Mouse (Mus musculus) left cerebral cortex, adult 8-10 months (tissue): ENCODE data around the gene Ccdc191. TPM values are rescaled to one million over a fixed set of nuclear protein-coding genes. Genes with fewer than 3 reads are reported as not detected.

Experiments
- DNase-seq, 2 experiments: peaks; one replicate each; pipeline ENCODE4 v3.0.0; 2022; ENCODE audit warnings: low spot score in 2 of 2
- microRNA-seq, 2 experiments: library from miRNA; unstranded; fragments of <30 nt; microRNA quantifications; one replicate each; pipeline ENCODE4 v1.2.0; 2022
- total RNA-seq, 4 experiments: library from RNA; stranded (reverse); gene quantifications; 2 replicates each; pipeline ENCODE4 v1.2.4; 2022

The Ccdc191 gene
- total RNA-seq, 4 experiments from 2014 or later = 4.5 to 6.0 (median 5.3) TPM

DNA sequence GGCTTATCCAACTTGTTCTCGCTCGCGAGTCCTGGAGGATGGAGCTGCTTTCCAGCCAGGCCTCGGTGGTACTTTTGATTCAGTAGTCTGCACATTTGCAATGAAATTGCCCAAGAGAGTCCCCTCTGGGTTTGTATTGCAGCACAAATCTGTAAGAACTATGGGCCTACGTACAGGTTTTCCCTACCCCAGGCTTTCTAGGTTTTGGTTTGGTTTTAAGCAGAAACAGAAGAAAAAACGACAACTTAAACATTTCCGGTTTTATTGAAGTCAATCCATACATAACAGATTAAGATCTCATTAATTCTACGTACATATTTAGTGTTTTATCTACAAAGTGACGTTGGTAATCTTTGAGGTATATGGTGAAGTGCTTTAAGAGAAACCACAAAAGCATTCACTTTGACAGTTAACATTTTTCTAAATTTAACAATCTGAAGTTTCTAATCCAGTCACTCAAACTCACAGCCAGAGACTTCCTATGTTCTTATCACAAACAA, 90.6 kb downstream of the Ccdc191 start:
- no peak for DNase-seq

- no peak for DNase-seq
Observed at GRCm38 (mm10) chr16:43986299-43986698, 96.7 kb downstream of the Ccdc191 start.

GRCm38 (mm10) chr16:43994623-43995022, 105.0 kb downstream of the Ccdc191 start:
- no peak for DNase-seq

DNA sequence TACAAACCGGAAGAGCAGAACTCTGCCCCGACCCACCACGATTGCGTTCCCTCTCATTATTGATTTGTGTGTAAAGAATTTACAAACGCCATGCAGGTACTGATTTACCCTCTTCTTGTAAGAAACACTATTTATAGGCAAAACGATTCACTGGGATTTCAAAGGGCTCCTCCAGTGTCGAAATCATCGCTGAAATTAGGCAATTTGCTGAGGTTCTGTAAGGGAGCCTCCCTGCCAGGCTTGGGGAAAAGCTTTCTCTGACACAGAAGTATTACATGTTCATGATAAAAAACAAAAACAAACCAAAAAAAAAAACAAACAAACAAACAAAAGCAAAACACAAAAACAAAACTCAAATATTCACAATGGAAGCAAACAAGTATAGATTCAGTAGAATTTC, 109.5 kb downstream of the Ccdc191 start:
- no peak for DNase-seq

DNA sequence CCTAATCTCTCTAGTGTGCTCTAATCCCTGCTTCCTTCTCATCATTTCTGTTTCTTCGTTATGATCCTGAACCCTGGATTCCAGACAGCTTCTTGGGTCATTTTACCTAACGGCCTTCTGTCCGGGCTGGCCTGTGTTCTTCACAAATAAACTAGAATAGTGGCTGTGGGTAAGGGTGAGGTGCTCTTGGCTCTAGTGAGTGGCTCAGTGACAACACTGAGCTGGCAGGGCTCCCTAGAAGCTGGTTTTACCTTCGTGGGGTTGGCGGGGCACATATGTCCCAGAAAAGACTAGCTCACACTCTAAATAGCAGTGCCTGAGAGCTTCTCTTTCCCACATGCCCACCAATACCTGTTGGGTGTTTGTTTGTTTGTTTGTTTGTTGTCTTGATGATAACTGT, 109.9 kb downstream of the Ccdc191 start:
- DNase-seq = no peak

- no peak for DNase-seq
Observed at GRCm38 (mm10) chr16:44002086-44002485, 112.5 kb downstream of the Ccdc191 start.

DNA sequence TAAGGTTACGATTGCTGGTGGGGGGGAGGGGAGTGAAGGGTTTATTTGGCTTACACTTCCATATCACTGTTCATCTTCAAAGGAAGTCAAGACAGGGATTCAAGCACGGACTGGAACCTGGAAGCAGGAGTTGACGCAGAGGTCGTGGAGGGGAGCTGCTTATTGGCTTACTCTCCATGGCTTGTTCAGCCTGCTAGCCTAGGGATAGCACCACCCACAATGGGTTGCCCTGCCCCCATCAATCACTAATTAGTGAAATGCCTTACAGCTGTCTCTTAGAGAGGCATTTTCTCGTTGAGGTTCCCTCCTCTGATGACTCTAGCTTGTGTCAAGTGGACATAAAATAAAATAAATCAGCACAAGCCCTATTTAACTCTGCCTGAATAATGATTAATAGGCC, 121.4 kb downstream of the Ccdc191 start:
- DNase-seq = no peak

Small RNA genes lying within 50 kb of the gene (microRNA-seq; reads per million reads assigned to microRNA genes)
- gene Mir3470b = 0 reads per million in 2 experiments

Other genes starting within 250 kb of the Ccdc191 start
- not detected for gene Tigit, start 225.7 kb upstream of the Ccdc191 start, total RNA-seq
- gene Drd3, start 135.8 kb upstream of the Ccdc191 start, total RNA-seq = 1 to 10 TPM; 1.5 to 2.4 (median 1.7) TPM
- 10 to 100 TPM; 33.7 to 37.4 (median 35.8) TPM for gene Qtrt2, start 37.0 kb downstream of the Ccdc191 start, total RNA-seq
- gene Zdhhc23, start 90.0 kb downstream of the Ccdc191 start, total RNA-seq = 10 to 100 TPM; 23.8 to 26.2 (median 25.3) TPM
- 1 to 10 TPM; 1.3 to 2.2 (median 1.6) TPM for gene Gramd1c, start 173.5 kb downstream of the Ccdc191 start, total RNA-seq
- 100 to 1,000 TPM; 461 to 516 (median 474) TPM for gene Atp6v1a, start 249.9 kb downstream of the Ccdc191 start, total RNA-seq